Mouse (Mus musculus): ENCODE data around the gene Cd86. TPM values are rescaled to one million over a fixed set of nuclear protein-coding genes. Genes with fewer than 3 reads are reported as not detected.

The Cd86 gene
- polyA plus RNA-seq, 1 experiment from 2014 or later = 3.3 TPM

DNA sequence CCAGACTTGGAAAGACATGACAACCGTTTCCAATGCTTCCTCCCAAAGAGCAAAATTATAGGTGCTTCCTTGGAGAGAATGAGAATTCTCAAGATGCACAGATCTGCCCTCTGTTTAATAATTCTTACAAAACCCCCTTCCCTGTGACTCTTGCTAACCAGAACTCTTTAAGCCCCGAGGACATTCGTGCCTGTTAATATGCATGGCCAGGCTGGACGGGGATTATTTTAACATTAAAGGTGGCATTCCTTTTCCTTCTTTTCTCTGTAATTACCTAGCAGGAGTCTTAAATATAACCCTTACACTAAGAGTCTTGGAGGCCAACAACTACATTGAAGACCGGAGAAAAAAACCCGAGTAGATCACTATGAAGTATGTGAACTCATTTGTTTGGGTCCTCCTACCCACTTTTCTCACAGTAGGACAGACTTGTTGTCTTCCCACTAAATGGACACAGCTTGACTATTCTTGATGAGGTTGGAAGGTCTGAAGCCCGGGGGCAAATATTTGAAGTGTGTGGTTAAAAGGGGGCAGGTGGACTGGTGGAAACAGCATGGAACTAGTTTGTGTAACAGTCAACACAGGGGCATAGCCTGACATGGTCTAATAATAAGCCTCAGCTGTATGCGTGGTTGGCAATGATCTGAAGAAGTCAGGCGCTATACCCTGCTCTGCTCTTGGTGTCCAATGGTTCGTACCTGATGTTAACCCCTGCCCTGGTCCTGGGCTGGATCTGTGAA, 69.0 kb downstream of the Cd86 start:
- H3K36me3 ChIP-seq (ENCODE audit: control insufficient read depth, insufficient read depth, low read length) = no peaks in the 10 kb centered on the region
- H3K4me1 ChIP-seq (ENCODE audit: control insufficient read depth, insufficient read depth, low read length) = no peaks in the 10 kb centered on the region
- H3K9me3 ChIP-seq (replicated peaks; ENCODE audit: control insufficient read depth, low read length) = no peaks in the 10 kb centered on the region
- no peak overlapping the region for H3K27ac ChIP-seq (ENCODE audit: low read length)
- no peak overlapping the region for H3K4me2 ChIP-seq (ENCODE audit: low read depth, low read length)
- 85% methylated on average over 10 of the region's 10 CpGs for WGBS
- H3K9ac ChIP-seq (ENCODE audit: low read length) = no peak overlapping the region
- no peaks in the 10 kb centered on the region for H3K27me3 ChIP-seq (ENCODE audit: control insufficient read depth, insufficient read depth, low read length)
- ATAC-seq (ENCODE audit: insufficient read depth, low FRiP score) = no peak
- no peak overlapping the region for H3K4me3 ChIP-seq (replicated peaks; ENCODE audit: low read length)

DNA sequence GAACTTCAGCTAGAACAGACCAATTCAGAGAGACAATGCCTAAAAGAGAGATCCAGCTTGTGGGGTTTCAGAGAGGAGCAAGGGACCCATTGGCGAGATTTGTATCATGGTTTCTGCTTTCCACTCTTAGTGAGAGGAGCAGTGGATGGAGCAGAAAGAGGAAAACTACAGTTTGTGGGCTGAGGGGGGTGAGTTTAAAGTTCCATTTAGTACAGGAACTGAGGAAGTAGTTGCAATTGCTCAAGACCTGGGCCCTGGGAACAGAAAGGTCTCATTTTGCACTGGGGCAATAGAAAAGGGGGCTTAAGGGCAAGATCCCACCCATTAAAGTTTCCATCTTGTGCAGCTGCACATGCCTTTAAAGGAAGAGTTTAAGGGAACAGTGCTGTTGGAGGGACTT, 76.0 kb downstream of the Cd86 start:
- 67% methylated on average over 1 of the region's 1 CpGs for WGBS
- H3K9ac ChIP-seq (ENCODE audit: low read length) = no peak overlapping the region
- no peak overlapping the region for H3K27ac ChIP-seq (ENCODE audit: low read length)
- H3K9me3 ChIP-seq (replicated peaks; ENCODE audit: control insufficient read depth, low read length) = no peaks in the 10 kb centered on the region
- H3K4me3 ChIP-seq (replicated peaks; ENCODE audit: low read length) = no peak overlapping the region
- ATAC-seq (ENCODE audit: insufficient read depth, low FRiP score) = no peak
- no peaks in the 10 kb centered on the region for H3K4me1 ChIP-seq (ENCODE audit: control insufficient read depth, insufficient read depth, low read length)
- H3K36me3 ChIP-seq (ENCODE audit: control insufficient read depth, insufficient read depth, low read length) = no peaks in the 10 kb centered on the region
- H3K27me3 ChIP-seq (ENCODE audit: control insufficient read depth, insufficient read depth, low read length) = no peaks in the 10 kb centered on the region
- no peak overlapping the region for H3K4me2 ChIP-seq (ENCODE audit: low read depth, low read length)

DNA sequence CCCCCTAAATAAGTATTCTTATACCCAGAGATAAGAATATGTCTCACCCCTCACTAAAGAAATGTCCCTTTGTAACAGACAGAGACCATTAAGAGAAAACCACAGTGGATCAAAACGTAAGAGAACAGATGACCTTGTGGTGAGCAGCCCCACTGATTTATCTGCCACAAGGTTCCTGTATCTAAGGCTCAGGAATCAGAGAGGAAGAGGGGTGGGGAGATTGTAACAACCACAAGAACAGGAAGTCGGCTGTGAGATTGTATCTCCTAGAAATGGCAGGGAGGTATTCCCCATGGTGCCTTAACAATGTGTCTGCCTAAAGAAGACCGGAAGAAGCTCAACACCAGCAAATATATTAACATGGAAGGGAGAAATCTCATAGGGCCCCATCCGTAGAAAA, 77.9 kb downstream of the Cd86 start:
- Histone ChIP-seq H3K27me3 (ENCODE audit: control insufficient read depth, insufficient read depth, low read length) (no peaks in the 10 kb centered on the region), H3K9ac (ENCODE audit: low read length) (no peak overlapping the region), H3K4me3 (replicated peaks; ENCODE audit: low read length) (no peak overlapping the region), H3K4me1 (ENCODE audit: control insufficient read depth, insufficient read depth, low read length) (no peaks in the 10 kb centered on the region), H3K27ac (ENCODE audit: low read length) (no peak overlapping the region), H3K9me3 (replicated peaks; ENCODE audit: control insufficient read depth, low read length) (no peaks in the 10 kb centered on the region), H3K4me2 (ENCODE audit: low read depth, low read length) (no peak overlapping the region), H3K36me3 (ENCODE audit: control insufficient read depth, insufficient read depth, low read length) (no peaks in the 10 kb centered on the region)
- no peak for ATAC-seq (ENCODE audit: insufficient read depth, low FRiP score)
- 67% methylated on average over 4 of the region's 4 CpGs for WGBS

DNA sequence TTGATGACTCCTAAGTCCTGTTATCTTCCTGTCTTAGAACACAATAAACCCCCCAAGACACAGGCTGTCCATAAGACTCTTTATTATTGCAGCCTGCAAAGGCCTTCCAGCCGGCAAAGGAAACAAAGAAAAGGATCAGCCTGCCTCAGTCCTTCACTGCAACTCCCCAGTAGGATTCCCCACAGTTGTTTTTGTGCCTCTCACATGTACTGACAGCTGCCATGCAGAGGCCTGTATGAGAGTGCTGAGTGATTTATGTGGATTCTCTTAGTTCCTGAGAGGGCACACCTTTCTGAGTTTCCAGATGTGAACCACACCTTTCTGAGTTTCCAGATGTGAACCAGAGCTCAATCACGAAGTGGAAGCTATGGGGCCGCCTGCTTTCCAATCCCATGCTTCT, 83.8 kb downstream of the Cd86 start:
- H3K27ac ChIP-seq (ENCODE audit: low read length) = no peak overlapping the region
- no peak overlapping the region for H3K4me3 ChIP-seq (replicated peaks; ENCODE audit: low read length)
- no peak for ATAC-seq (ENCODE audit: insufficient read depth, low FRiP score)
- 60% methylated on average over 3 of the region's 3 CpGs for whole genome bisulfite sequencing
- H3K4me2 ChIP-seq (ENCODE audit: low read depth, low read length) = no peak overlapping the region
- no peak overlapping the region for H3K9ac ChIP-seq (ENCODE audit: low read length)
- no peaks in the 10 kb centered on the region for H3K36me3 ChIP-seq (ENCODE audit: control insufficient read depth, insufficient read depth, low read length)
- no peaks in the 10 kb centered on the region for H3K27me3 ChIP-seq (ENCODE audit: control insufficient read depth, insufficient read depth, low read length)
- no peaks in the 10 kb centered on the region for H3K9me3 ChIP-seq (replicated peaks; ENCODE audit: control insufficient read depth, low read length)
- H3K4me1 ChIP-seq (ENCODE audit: control insufficient read depth, insufficient read depth, low read length) = no peaks in the 10 kb centered on the region

DNA sequence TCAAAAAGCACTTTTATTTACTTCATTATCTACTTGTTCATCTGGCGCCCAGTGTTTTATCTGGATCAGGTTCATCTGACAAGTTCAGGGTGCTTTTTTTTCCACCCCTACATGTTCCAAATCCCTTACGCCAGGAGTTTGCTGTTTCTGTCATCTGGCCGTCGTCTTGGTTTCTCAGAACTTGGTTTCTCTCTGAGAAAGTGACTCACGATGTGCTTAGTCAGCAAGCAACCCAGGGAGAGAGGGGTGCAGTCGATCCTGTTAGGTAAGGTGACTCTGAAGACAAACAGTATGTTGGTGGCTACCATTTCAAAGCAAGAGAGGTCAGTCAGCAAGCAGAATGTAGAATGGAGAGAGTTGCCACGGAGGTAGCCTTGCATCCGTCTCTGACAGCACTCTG, 93.9 kb downstream of the Cd86 start:
- no peak for ATAC-seq (ENCODE audit: insufficient read depth, low FRiP score)
- H3K36me3 ChIP-seq (ENCODE audit: control insufficient read depth, insufficient read depth, low read length) = no peaks in the 10 kb centered on the region
- H3K4me1 ChIP-seq (ENCODE audit: control insufficient read depth, insufficient read depth, low read length) = no peaks in the 10 kb centered on the region; the same call in 1 of the 2 replicates
- no peak overlapping the region for H3K9ac ChIP-seq (ENCODE audit: low read length)
- H3K27ac ChIP-seq (ENCODE audit: low read length) = no peak overlapping the region
- H3K27me3 ChIP-seq (ENCODE audit: control insufficient read depth, insufficient read depth, low read length) = no peaks in the 10 kb centered on the region
- WGBS = 51% methylated on average over 8 of the region's 8 CpGs
- H3K4me3 ChIP-seq (replicated peaks; ENCODE audit: low read length) = no peak overlapping the region
- no peak overlapping the region for H3K4me2 ChIP-seq (ENCODE audit: low read depth, low read length)
- no peaks in the 10 kb centered on the region for H3K9me3 ChIP-seq (replicated peaks; ENCODE audit: control insufficient read depth, low read length)

DNA sequence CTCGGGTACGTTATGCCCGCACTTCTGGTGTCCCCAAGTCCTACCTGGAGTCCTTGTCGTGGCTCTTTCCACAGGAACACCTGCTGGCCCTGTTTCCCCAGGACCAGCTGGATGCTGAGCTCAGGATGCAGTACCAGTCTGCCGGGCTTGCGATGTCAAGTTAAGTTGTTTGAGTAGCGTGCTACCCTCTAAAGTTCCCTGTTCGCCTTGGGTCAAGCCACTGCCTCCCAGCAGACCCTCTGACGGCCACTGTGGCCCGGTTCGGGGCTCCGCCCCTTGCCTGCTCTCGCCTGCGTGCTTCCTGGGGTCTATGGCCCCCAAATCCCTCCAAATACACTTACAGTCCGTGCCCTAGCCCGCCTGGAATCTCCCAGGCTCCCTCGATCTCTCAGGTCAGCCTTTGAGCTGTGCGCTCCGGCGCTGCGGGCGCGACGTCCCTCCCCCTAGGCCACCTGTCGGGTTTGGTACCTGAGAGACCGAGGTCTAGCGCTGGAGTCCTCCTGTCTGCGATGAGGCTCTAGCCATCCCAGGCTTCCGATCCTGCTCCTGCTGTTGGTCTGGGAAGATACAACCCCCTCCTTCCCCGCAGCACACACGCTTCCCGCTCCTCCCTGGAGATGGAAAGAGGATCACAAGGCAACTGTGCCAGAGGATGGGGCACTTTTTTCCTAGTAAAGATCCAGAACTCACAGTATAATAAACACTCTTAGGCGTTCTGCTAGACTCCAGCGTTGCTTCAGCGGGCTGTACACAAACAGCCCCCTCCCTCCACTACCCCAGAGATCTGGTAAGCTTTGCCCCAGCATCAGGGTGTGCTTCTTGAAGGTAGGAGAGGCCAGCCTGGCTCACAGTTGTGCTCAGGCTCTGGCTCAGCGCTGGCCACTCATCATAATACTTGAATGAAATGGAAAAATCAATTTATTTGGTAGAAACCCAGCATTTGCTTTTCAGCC, 104.2 kb downstream of the Cd86 start, which contains the start of gene Casr:
Gene Casr, minus strand, starts transcription at position 756 of the 953 bp plus-strand sequence.
- Histone ChIP-seq H3K4me1 (ENCODE audit: control insufficient read depth, insufficient read depth, low read length) (no peaks in the 10 kb centered on the region), H3K27ac (ENCODE audit: low read length) (no peak within 1 kb of the TSS), H3K36me3 (ENCODE audit: control insufficient read depth, insufficient read depth, low read length) (no peaks in the 10 kb centered on the region), H3K4me2 (ENCODE audit: low read depth, low read length) (peak within 1 kb of the TSS; percentile 43), H3K9me3 (replicated peaks; ENCODE audit: control insufficient read depth, low read length) (no peaks in the 10 kb centered on the region), H3K9ac (ENCODE audit: low read length) (no peak within 1 kb of the TSS), H3K4me3 (replicated peaks; ENCODE audit: low read length) (peak within 1 kb of the TSS; percentile 7), H3K27me3 (ENCODE audit: control insufficient read depth, insufficient read depth, low read length) (peaks cover 6% of the 10 kb centered on the region; the same call in 1 of the 2 replicates)
- WGBS = 4% methylated on average over 36 of the region's 36 CpGs
- no peak for ATAC-seq (ENCODE audit: insufficient read depth, low FRiP score)

DNA sequence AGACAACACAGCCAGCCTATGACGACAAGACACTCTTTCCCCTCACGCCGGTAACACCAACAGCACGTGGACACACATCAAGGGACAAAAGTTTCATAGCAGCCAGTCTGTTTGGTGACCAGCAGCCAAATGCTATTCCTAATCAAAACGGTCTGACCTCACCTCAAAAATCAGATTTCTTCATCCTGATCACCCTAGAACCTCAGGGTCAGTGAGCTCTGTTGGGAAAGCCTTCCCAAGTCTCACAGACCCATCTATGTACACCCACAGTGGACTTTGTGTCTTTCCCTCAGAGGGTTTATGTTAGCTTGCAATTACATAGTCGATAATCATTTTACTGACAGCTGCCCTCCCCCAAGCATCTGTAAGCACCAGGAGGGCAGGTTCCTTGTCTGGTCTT, 106.3 kb downstream of the Cd86 start:
- Histone ChIP-seq H3K9ac (ENCODE audit: low read length) (no peak overlapping the region), H3K9me3 (replicated peaks; ENCODE audit: control insufficient read depth, low read length) (no peaks in the 10 kb centered on the region), H3K36me3 (ENCODE audit: control insufficient read depth, insufficient read depth, low read length) (no peaks in the 10 kb centered on the region), H3K4me3 (replicated peaks; ENCODE audit: low read length) (no peak overlapping the region), H3K27me3 (ENCODE audit: control insufficient read depth, insufficient read depth, low read length) (peaks cover 6% of the 10 kb centered on the region; the same call in 1 of the 2 replicates), H3K4me2 (ENCODE audit: low read depth, low read length) (no peak overlapping the region), H3K4me1 (ENCODE audit: control insufficient read depth, insufficient read depth, low read length) (no peaks in the 10 kb centered on the region), H3K27ac (ENCODE audit: low read length) (no peak overlapping the region)
- no peak for ATAC-seq (ENCODE audit: insufficient read depth, low FRiP score)
- 78% methylated on average over 6 of the region's 6 CpGs for WGBS

DNA sequence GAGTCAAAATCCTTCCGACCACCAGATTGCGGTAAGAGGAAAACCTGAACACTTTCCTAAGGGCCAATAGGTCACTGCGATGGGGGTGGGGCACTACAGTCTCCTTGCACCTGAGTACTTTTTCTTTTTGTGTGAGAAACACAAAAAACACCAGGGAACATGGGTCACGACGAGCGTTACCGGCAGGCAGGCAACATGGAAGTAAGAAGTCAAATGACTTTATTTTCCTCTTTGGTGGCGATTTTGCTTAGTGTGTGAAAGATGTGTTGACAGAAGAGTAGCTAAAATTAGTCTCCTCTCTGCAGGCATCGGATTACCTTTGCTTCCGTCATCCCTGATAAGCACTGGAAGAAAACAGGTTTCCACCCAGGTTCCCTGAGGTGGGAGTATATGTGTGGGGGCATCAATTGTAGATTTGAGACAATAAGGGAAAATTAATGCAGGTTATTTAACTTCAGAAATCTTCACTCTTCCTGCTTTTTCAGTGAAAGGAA, 110.2 kb downstream of the Cd86 start:
- 61% methylated on average over 10 of the region's 10 CpGs for WGBS
- no peak for ATAC-seq (ENCODE audit: insufficient read depth, low FRiP score)

More for the DNA sequence above, 110.2 kb downstream of the Cd86 start:
- H3K27ac ChIP-seq (ENCODE audit: low read length) = no peak overlapping the region
- H3K4me1 ChIP-seq (ENCODE audit: control insufficient read depth, insufficient read depth, low read length) = no peaks in the 10 kb centered on the region
- H3K9ac ChIP-seq (ENCODE audit: low read length) = no peak overlapping the region
- no peak overlapping the region for H3K4me3 ChIP-seq (replicated peaks; ENCODE audit: low read length)
- H3K9me3 ChIP-seq (replicated peaks; ENCODE audit: control insufficient read depth, low read length) = peaks cover 4% of the 10 kb centered on the region; the same call in 1 of the 2 replicates
- H3K36me3 ChIP-seq (ENCODE audit: control insufficient read depth, insufficient read depth, low read length) = no peaks in the 10 kb centered on the region
- no peak overlapping the region for H3K4me2 ChIP-seq (ENCODE audit: low read depth, low read length)
- H3K27me3 ChIP-seq (ENCODE audit: control insufficient read depth, insufficient read depth, low read length) = no peaks in the 10 kb centered on the region

Data from stomach, embryonic 16.5 days (tissue).